Mouse (Mus musculus) brain, embryonic 14.5 days (tissue): ENCODE measurements around the gene Zbtb39.
A peak's percentile ranks its signal among the peaks of the same experiment; 100 is the strongest.

Experiments used
- CTCF ChIP-seq: fragments of 200-500 bp; IDR thresholded peaks from 2 replicates; pipeline ENCODE4 v1.5.1; 2012; ENCODE audit warnings: inconsistent platforms, mild to moderate bottlenecking, moderate library complexity, borderline replicate concordance; ENCODE audit not compliant: insufficient read depth, insufficient read length; ENCODE audit errors: extremely low read depth
- POLR2A ChIP-seq: fragments of 200-500 bp; IDR thresholded peaks from 2 replicates; pipeline ENCODE4 v1.6.1; 2012; ENCODE audit warnings: mild to moderate bottlenecking, inconsistent platforms, borderline replicate concordance; ENCODE audit not compliant: poor library complexity, insufficient read depth, insufficient read length, severe bottlenecking; ENCODE audit errors: extremely low read depth

GRCm38 (mm10) chr10:127704766-127705220, 34.5 kb upstream of the Zbtb39 start, which contains the start of gene Myo1a:
- TF ChIP-seq POLR2A (no peak), CTCF (peak; percentile 17; the same call in 1 of the 2 replicates)
